Mouse (Mus musculus): ENCODE data around the gene Tshz2. TPM values are rescaled to one million over a fixed set of nuclear protein-coding genes. Genes with fewer than 3 reads are reported as not detected.

Tshz2 gene
- polyA plus RNA-seq, 1 experiment from 2014 or later = 2.5 TPM

- Histone ChIP-seq H3K27ac (ENCODE audit: low read depth, low read length) (no peak overlapping the region), H3K4me1 (replicated peaks; ENCODE audit: control insufficient read depth, insufficient read depth, low read length) (peaks cover 21% of the 10 kb centered on the region), H3K4me2 (ENCODE audit: low read depth, low read length, severe bottlenecking) (no peak overlapping the region), H3K27me3 (ENCODE audit: control insufficient read depth, insufficient read depth, low read length) (no peaks in the 10 kb centered on the region), H3K9ac (ENCODE audit: low read length) (no peak overlapping the region; the same call in 1 of the 2 replicates), H3K9me3 (ENCODE audit: control insufficient read depth, low read length) (no peaks in the 10 kb centered on the region), H3K36me3 (ENCODE audit: control insufficient read depth, insufficient read depth, low read length) (no peaks in the 10 kb centered on the region), H3K4me3 (ENCODE audit: low read depth, low read length) (no peak overlapping the region)
- 63% methylated on average over 16 of the region's 16 CpGs for WGBS
- DNase-seq (ENCODE audit: low spot score) (no peak), ATAC-seq (replicated peaks; ENCODE audit: low FRiP score) (no peak)
These were observed 364.6 kb downstream of the Tshz2 start for GRCm38 (mm10) chr2:169997276-169998049.

- H3K36me3 ChIP-seq (ENCODE audit: control insufficient read depth, insufficient read depth, low read length) = no peaks in the 10 kb centered on the region
- no peak overlapping the region for H3K4me3 ChIP-seq (ENCODE audit: low read depth, low read length)
- peak; percentile 49; the same call in 1 of the 2 replicates for ATAC-seq (replicated peaks; ENCODE audit: low FRiP score)
- H3K4me1 ChIP-seq (replicated peaks; ENCODE audit: control insufficient read depth, insufficient read depth, low read length) = peaks cover 21% of the 10 kb centered on the region
- H3K9ac ChIP-seq (ENCODE audit: low read length) = no peak overlapping the region
- 34% methylated on average over 11 of the region's 11 CpGs for WGBS
- no peaks in the 10 kb centered on the region for H3K27me3 ChIP-seq (ENCODE audit: control insufficient read depth, insufficient read depth, low read length)
- H3K27ac ChIP-seq (ENCODE audit: low read depth, low read length) = no peak overlapping the region
- peak overlapping the region; percentile 9; the same call in 1 of the 2 replicates for H3K4me2 ChIP-seq (ENCODE audit: low read depth, low read length, severe bottlenecking)
- H3K9me3 ChIP-seq (ENCODE audit: control insufficient read depth, low read length) = no peaks in the 10 kb centered on the region
- peak; percentile 46 for DNase-seq (ENCODE audit: low spot score)
These were observed 366.1 kb downstream of the Tshz2 start for GRCm38 (mm10) chr2:169998878-169999337.

- Histone ChIP-seq H3K4me2 (ENCODE audit: low read depth, low read length, severe bottlenecking) (no peak overlapping the region), H3K36me3 (ENCODE audit: control insufficient read depth, insufficient read depth, low read length) (no peaks in the 10 kb centered on the region), H3K4me3 (ENCODE audit: low read depth, low read length) (no peak overlapping the region), H3K27me3 (ENCODE audit: control insufficient read depth, insufficient read depth, low read length) (no peaks in the 10 kb centered on the region), H3K9ac (ENCODE audit: low read length) (no peak overlapping the region), H3K9me3 (ENCODE audit: control insufficient read depth, low read length) (no peaks in the 10 kb centered on the region), H3K27ac (ENCODE audit: low read depth, low read length) (no peak overlapping the region), H3K4me1 (replicated peaks; ENCODE audit: control insufficient read depth, insufficient read depth, low read length) (peaks cover 14% of the 10 kb centered on the region)
- DNase-seq (ENCODE audit: low spot score) = peak; percentile 47
- ATAC-seq (replicated peaks; ENCODE audit: low FRiP score) = no peak
- WGBS = 64% methylated on average over 25 of the region's 25 CpGs
These were observed 370.0 kb downstream of the Tshz2 start for GRCm38 (mm10) chr2:170002594-170003504.

- Histone ChIP-seq H3K9ac (ENCODE audit: low read length) (no peak overlapping the region), H3K4me1 (replicated peaks; ENCODE audit: control insufficient read depth, insufficient read depth, low read length) (peaks cover 8% of the 10 kb centered on the region; the same call in 1 of the 2 replicates), H3K4me2 (ENCODE audit: low read depth, low read length, severe bottlenecking) (no peak overlapping the region), H3K27me3 (ENCODE audit: control insufficient read depth, insufficient read depth, low read length) (no peaks in the 10 kb centered on the region), H3K4me3 (ENCODE audit: low read depth, low read length) (no peak overlapping the region), H3K27ac (ENCODE audit: low read depth, low read length) (no peak overlapping the region), H3K36me3 (ENCODE audit: control insufficient read depth, insufficient read depth, low read length) (no peaks in the 10 kb centered on the region), H3K9me3 (ENCODE audit: control insufficient read depth, low read length) (peaks cover 2% of the 10 kb centered on the region; the same call in 1 of the 2 replicates)
- ATAC-seq (replicated peaks; ENCODE audit: low FRiP score) (no peak), DNase-seq (ENCODE audit: low spot score) (no peak)
- WGBS = 67% methylated on average over 8 of the region's 8 CpGs
These were observed 370.9 kb downstream of the Tshz2 start for GRCm38 (mm10) chr2:170003666-170004065.

GRCm38 (mm10) chr2:170006829-170007228 lies 374.0 kb downstream of the Tshz2 start:
- 78% methylated on average over 8 of the region's 8 CpGs for WGBS
- Histone ChIP-seq H3K4me1 (replicated peaks; ENCODE audit: control insufficient read depth, insufficient read depth, low read length) (peaks cover 2% of the 10 kb centered on the region; the same call in 1 of the 2 replicates), H3K27me3 (ENCODE audit: control insufficient read depth, insufficient read depth, low read length) (no peaks in the 10 kb centered on the region), H3K36me3 (ENCODE audit: control insufficient read depth, insufficient read depth, low read length) (no peaks in the 10 kb centered on the region), H3K4me3 (ENCODE audit: low read depth, low read length) (no peak overlapping the region), H3K9me3 (ENCODE audit: control insufficient read depth, low read length) (peaks cover 5% of the 10 kb centered on the region; the same call in 1 of the 2 replicates), H3K27ac (ENCODE audit: low read depth, low read length) (no peak overlapping the region), H3K4me2 (ENCODE audit: low read depth, low read length, severe bottlenecking) (no peak overlapping the region), H3K9ac (ENCODE audit: low read length) (no peak overlapping the region)
- peak; percentile 41 for DNase-seq (ENCODE audit: low spot score)
- no peak for ATAC-seq (replicated peaks; ENCODE audit: low FRiP score)

- Histone ChIP-seq H3K9me3 (ENCODE audit: control insufficient read depth, low read length) (peaks cover 5% of the 10 kb centered on the region; the same call in 1 of the 2 replicates), H3K36me3 (ENCODE audit: control insufficient read depth, insufficient read depth, low read length) (no peaks in the 10 kb centered on the region), H3K4me1 (replicated peaks; ENCODE audit: control insufficient read depth, insufficient read depth, low read length) (peaks cover 6% of the 10 kb centered on the region; the same call in 1 of the 2 replicates), H3K4me3 (ENCODE audit: low read depth, low read length) (no peak overlapping the region), H3K27ac (ENCODE audit: low read depth, low read length) (no peak overlapping the region), H3K4me2 (ENCODE audit: low read depth, low read length, severe bottlenecking) (no peak overlapping the region), H3K9ac (ENCODE audit: low read length) (no peak overlapping the region), H3K27me3 (ENCODE audit: control insufficient read depth, insufficient read depth, low read length) (no peaks in the 10 kb centered on the region)
- ATAC-seq (replicated peaks; ENCODE audit: low FRiP score) (no peak), DNase-seq (ENCODE audit: low spot score) (peak; percentile 42)
- WGBS = 80% methylated on average over 6 of the region's 6 CpGs
These were observed 374.7 kb downstream of the Tshz2 start for GRCm38 (mm10) chr2:170007426-170007958.

- peaks cover 6% of the 10 kb centered on the region; the same call in 1 of the 2 replicates for H3K4me1 ChIP-seq (replicated peaks; ENCODE audit: control insufficient read depth, insufficient read depth, low read length)
- peaks cover 5% of the 10 kb centered on the region; the same call in 1 of the 2 replicates for H3K9me3 ChIP-seq (ENCODE audit: control insufficient read depth, low read length)
- H3K27me3 ChIP-seq (ENCODE audit: control insufficient read depth, insufficient read depth, low read length) = no peaks in the 10 kb centered on the region
- no peak overlapping the region for H3K9ac ChIP-seq (ENCODE audit: low read length)
- WGBS = 36% methylated on average over 11 of the region's 11 CpGs
- DNase-seq (ENCODE audit: low spot score) (peak; percentile 57), ATAC-seq (replicated peaks; ENCODE audit: low FRiP score) (peak; percentile 68)
- no peak overlapping the region for H3K4me2 ChIP-seq (ENCODE audit: low read depth, low read length, severe bottlenecking)
- no peak overlapping the region for H3K4me3 ChIP-seq (ENCODE audit: low read depth, low read length)
- no peak overlapping the region for H3K27ac ChIP-seq (ENCODE audit: low read depth, low read length)
- no peaks in the 10 kb centered on the region for H3K36me3 ChIP-seq (ENCODE audit: control insufficient read depth, insufficient read depth, low read length)
These were observed 376.9 kb downstream of the Tshz2 start for GRCm38 (mm10) chr2:170009729-170010128.

- peaks cover 6% of the 10 kb centered on the region; the same call in 1 of the 2 replicates for H3K4me1 ChIP-seq (replicated peaks; ENCODE audit: control insufficient read depth, insufficient read depth, low read length)
- ATAC-seq (replicated peaks; ENCODE audit: low FRiP score) = no peak
- H3K27ac ChIP-seq (ENCODE audit: low read depth, low read length) = no peak overlapping the region
- H3K4me3 ChIP-seq (ENCODE audit: low read depth, low read length) = no peak overlapping the region
- H3K4me2 ChIP-seq (ENCODE audit: low read depth, low read length, severe bottlenecking) = no peak overlapping the region
- H3K27me3 ChIP-seq (ENCODE audit: control insufficient read depth, insufficient read depth, low read length) = no peaks in the 10 kb centered on the region
- peaks cover 5% of the 10 kb centered on the region; the same call in 1 of the 2 replicates for H3K9me3 ChIP-seq (ENCODE audit: control insufficient read depth, low read length)
- no peak overlapping the region for H3K9ac ChIP-seq (ENCODE audit: low read length)
- no peaks in the 10 kb centered on the region for H3K36me3 ChIP-seq (ENCODE audit: control insufficient read depth, insufficient read depth, low read length)
- WGBS = 39% methylated on average over 8 of the region's 8 CpGs
- DNase-seq (ENCODE audit: low spot score) = peak; percentile 41
These were observed 379.0 kb downstream of the Tshz2 start for GRCm38 (mm10) chr2:170011858-170012257.
